Mouse (Mus musculus) layer of hippocampus, postnatal 14 days (tissue): Measurements from ENCODE around the gene Serpina12. TPM values are rescaled to one million over a fixed set of nuclear protein-coding genes. Genes with fewer than 3 reads are reported as not detected.

ENCODE experiments used
- DNase-seq, 2 experiments: peaks; one replicate each; pipeline ENCODE4 v3.0.0; 2021 to 2022; ENCODE audit warnings: low spot score in 2 of 2, mixed read lengths in 1 of 2
- total RNA-seq, 2 experiments: library from RNA; stranded (reverse); gene quantifications; 2 replicates each; pipeline ENCODE4 v1.2.3; 2021

Serpina12 gene
- total RNA-seq, 2 experiments from 2014 or later = not detected

GRCm38 (mm10) chr12:104004689-104005088 lies 39.6 kb downstream of the Serpina12 start:
- DNase-seq = no peak

- peak in 1 of 2 experiments; percentile 48 for DNase-seq
Observed at GRCm38 (mm10) chr12:104003238-104003612, 41.0 kb downstream of the Serpina12 start.

DNA sequence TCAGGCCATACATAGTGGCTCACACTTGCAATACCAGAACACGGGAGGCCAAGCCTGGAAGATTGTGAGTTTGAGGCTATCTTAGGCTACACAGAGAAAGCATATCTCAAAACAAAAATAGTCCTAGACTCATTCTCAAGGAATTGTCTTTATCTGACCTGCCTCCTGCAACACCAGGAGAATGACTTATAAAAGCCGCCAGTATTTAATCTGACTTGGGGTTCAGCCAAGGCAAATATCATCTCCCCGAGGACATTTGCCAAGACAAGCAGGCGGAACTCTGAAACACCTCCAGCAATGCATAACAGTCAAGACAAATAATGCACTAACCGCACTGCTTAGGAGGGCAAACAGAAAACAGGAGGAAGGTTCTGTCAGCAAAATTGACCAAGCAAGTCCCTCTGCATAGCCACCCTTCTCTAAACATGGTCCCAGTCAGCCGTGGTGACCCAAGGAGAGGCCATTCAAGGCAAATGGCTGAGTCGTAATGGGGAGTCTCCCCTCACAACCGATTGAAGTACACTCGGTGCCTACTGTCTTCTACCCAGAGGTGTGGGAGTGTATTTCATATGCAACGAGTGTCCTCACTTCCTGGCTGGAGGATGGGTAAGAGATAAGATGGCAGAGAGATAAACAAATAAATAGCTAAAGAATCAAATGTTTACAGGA lies 41.5 kb downstream of the Serpina12 start:
- DNase-seq = no peak

DNA sequence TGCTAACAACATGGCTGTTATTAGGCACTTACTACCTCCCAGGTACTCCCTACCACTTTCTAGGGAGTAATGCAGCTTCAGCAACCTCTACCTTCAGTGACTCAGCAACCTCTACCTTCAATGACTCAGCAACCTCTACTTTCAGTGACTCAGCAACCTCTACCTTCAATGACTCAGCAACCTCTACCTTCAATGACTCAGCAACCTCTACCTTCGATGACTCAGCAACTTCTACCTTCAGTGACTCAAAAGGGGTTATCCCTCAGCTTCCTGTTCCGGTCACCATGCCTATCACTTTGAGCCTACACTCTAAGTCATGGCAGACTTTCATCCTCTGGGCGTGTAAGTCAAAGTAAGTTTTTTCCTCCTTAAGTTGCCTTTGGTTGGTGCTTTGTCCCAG lies 43.6 kb downstream of the Serpina12 start:
- no peak for DNase-seq

GRCm38 (mm10) chr12:103999611-104000010 lies 44.6 kb downstream of the Serpina12 start:
- peak in 1 of 2 experiments; percentile 64 for DNase-seq

GRCm38 (mm10) chr12:103996513-103996912 lies 47.7 kb downstream of the Serpina12 start:
- DNase-seq = no peak

GRCm38 (mm10) chr12:103995292-103996072 lies 48.8 kb downstream of the Serpina12 start:
- DNase-seq = peak; percentile 79 to 88

GRCm38 (mm10) chr12:103992945-103993344 lies 51.3 kb downstream of the Serpina12 start:
- DNase-seq = no peak

DNA sequence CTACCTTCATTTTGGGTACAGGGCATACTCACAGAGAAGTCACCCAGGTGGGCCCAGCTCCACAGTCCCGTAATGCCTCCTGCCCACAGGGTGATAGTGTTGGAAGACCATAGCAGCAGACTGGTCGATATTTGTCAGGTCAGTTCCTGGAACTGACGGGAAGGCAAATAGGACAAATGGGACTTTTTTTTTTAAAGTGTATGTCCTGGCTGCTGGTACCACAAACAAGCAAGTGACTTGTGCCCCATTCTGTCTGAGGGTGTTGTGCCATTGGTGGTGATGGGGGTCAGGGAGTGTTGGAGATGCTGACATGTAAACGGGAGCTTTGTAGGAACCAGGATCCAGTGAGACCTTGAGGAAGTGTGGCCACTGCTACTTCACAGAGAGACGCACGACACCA lies 54.4 kb downstream of the Serpina12 start, which contains the start of gene Serpina11:
Gene Serpina11, minus strand, starts transcription at position 101 of the 400 bp plus-strand sequence.
- DNase-seq = no peak

DNA sequence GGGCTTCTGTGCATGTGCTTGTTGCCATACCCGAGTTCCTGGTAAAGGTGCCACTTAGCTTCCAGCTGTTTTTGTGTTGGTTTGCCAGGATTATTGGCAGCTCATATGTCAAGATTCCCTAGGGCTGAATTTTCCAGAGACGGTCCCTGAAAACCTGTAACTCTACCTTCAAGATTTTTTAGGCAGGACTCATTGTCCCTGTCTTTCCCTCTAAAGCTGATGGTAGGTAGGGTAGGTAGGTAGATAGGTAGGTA lies 54.8 kb downstream of the Serpina12 start:
- DNase-seq = no peak

DNA sequence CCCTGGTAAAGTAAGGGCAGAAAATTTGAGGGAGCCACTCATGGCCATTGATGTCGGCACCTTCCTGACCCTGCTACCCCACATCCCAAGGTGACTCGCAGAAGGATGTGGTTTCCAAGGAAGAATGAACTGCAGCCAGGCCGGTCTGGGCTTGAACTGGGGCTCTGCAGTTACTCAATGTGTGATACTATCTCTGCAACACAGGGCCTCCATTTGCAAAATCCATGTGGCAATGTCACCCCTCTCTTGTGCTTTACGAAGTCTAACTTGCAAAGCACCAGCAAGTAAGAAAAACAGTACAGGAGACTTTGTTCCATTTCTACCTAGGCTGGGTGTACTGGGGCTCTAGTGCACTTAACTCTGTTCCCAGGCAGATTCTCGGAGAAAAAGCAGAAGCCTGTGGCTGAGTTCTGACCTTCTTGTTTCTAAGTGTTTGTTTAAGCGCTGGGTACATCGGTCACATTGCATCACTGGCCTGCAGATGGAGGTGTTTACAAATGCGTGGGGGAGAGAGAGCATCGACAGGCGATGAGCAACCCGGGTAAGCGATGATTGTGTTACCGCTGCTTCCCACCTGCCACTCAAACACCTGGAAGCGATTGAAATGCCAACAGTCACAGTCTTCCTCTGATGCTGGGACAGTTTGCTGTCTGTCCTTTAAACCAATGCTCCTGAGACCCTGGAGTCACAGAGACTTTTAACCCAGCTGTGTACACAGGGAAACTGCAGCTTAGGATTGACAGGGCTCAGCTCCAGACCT lies 55.3 kb downstream of the Serpina12 start:
- DNase-seq = no peak

GRCm38 (mm10) chr12:103985868-103986267 lies 58.4 kb downstream of the Serpina12 start:
- DNase-seq = no peak

DNA sequence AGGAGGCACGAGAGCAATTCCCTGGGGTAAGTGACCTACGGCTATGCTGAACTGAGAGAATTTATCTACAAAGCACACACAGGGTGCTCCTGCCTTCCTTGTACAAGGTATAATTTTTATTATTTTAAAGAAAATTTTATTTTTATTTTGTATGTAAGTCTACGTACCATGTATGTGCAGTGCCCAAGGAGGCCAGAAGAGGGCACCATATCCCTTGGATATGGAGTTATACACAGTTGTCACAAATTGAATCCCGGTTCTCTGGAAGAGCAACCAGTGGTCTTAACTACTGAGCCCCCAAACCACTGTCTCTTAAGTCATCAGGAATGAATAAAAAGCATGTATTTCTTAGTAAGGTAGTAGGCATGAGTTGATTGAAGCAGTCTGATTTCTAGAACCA lies 59.3 kb downstream of the Serpina12 start:
- peak; percentile 63 to 74 for DNase-seq

DNA sequence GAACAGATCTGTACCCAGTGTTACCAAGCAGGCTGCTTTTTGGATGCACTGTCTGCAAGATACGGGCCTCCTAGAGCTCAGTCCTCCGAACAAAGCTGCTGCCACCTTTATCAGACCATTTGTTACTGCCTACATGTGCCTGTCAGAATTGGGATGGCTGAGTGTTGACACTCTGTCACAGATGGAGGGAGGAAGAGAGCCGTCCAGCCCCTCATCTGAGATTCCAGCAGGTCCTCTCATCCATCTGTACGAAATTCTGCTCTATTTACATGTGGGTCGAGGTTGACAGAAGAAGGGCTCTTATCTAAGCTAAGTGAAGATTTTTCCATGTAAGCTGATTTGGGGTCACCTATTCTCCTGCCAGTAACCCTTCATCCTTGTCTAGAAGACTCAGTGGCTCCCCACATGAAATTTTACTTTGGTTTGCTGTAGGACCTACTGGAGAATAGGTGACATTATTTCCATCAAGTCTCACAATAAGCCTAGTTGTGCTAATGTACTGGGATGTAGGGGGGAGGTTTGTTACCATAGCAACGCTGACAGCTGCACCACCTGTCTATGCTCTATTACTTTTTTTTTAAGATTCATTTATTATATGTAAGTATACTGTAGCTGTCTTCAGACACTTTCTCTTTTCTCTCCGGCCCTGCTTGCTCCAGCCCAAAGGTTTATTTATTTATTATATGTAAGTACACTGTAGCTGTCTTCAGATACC lies 62.4 kb downstream of the Serpina12 start:
- DNase-seq = peak; percentile 57 to 73

Other genes starting within 250 kb of the Serpina12 start
- gene Serpina1b, start 214.1 kb downstream of the Serpina12 start, total RNA-seq = not detected
- gene Serpina1a, start 180.9 kb downstream of the Serpina12 start, total RNA-seq = not detected
- not detected for gene Serpina1c, start 139.6 kb downstream of the Serpina12 start, total RNA-seq
- gene Serpina1e, start 85.5 kb downstream of the Serpina12 start, total RNA-seq = not detected
- gene Serpina11, start 54.5 kb downstream of the Serpina12 start, total RNA-seq = not detected
- gene Serpina9, start 30.7 kb downstream of the Serpina12 start, total RNA-seq = under 1 TPM in 1 of 2 experiments, not detected in 1; 0.18 TPM
- gene Serpina5, start 56.7 kb upstream of the Serpina12 start, total RNA-seq = not detected
- not detected for gene Serpina3a, start 68.3 kb upstream of the Serpina12 start, total RNA-seq
- gene Serpina3b, start 83.6 kb upstream of the Serpina12 start, total RNA-seq = not detected
- under 1 TPM in 1 of 2 experiments, not detected in 1; 0.32 TPM for gene Serpina3c, start 109.4 kb upstream of the Serpina12 start, total RNA-seq
- gene Serpina3f, start 170.1 kb upstream of the Serpina12 start, total RNA-seq = not detected
- 1 to 10 TPM in 1 of 2 experiments, under 1 TPM in 1; 0.76 to 1.2 TPM for gene Serpina3g, start 191.8 kb upstream of the Serpina12 start, total RNA-seq
- gene Serpina3i, start 218.7 kb upstream of the Serpina12 start, total RNA-seq = under 1 TPM; 0.64 to 0.88 TPM